Mouse (Mus musculus) Patski (cell line): ENCODE data around the gene Lyrm7. TPM values are rescaled to one million over a fixed set of nuclear protein-coding genes. Genes with fewer than 3 reads are reported as not detected.

Experiments used
- ATAC-seq: fragments of 100-300 bp; one replicate; pipeline ENCODE4 v1.8.0; 2021
- CTCF ChIA-PET: fragments of 350-600 bp; sonication (Branson Sonifier 250); formaldehyde crosslinking; loops from one replicate; lab custom pipeline; 2022; ENCODE audit warnings: inconsistent platforms; lab: Charles Lee
- POLR2A ChIA-PET: fragments of 350-600 bp; sonication (Branson Sonifier 250); formaldehyde crosslinking; loops from one replicate; lab custom pipeline; 2022; ENCODE audit warnings: antibody characterized with exemption, inconsistent platforms; lab: Charles Lee
- DNase-seq: peaks from one replicate; pipeline ENCODE4 v3.0.0-alpha.2; 2011; ENCODE audit warnings: low read depth, low spot score
- H3K27me3 ChIP-seq: fragments of 371-371 bp; one replicate; pipeline ENCODE4 v1.5.1; 2021
- CTCF ChIP-seq: fragments of 100-300 bp; IDR thresholded peaks from one replicate; pipeline ENCODE4 v1.5.1; 2021
- in situ Hi-C: fragments of 300-500 bp; cut with MboI; formaldehyde crosslinking; loops from 3 replicates; pipeline ENCODE4 v1.11.1; 2018; ENCODE audit warnings: low pct_unique_long_range_greater_than_20kb, mixed read lengths
- polyA plus RNA-seq: library from polyadenylated mRNA; unstranded; gene quantifications from one replicate; pipeline ENCODE4 v1.2.3, GENCODE M21; 2021

The Lyrm7 gene
- polyA plus RNA-seq, 1 experiment from 2014 or later: 16.3 TPM

DNA sequence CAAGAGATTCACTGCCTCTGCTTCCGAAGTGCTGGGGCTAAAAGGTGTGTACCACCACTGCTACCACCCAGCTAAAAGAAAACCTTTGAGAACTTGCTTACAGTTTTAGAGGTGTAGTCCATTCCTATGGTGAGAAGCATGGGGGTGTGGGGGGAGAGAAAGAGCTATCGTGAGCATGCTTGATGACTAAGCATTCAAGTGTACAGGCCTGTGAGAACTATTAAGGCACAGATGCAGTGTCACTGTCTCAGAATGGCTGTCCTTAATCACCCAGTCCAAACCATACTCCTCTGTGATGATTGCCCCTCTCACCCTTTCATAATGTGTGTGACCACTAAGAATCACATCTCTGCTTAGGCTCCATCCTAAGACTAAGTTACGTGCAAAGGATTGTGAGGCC is 8.6 kb upstream of the Lyrm7 start:
- in situ Hi-C loops: loop anchor here (10.0 kb wide), 1 partner anchor 315 kb away; no protein-coding TSS in a partner anchor
- ChIA-PET CTCF (interaction anchor here (0.7 to 2.4 kb wide), 2 partner anchors 10 to 59 kb away, joined by 3 to 8 read pairs; no protein-coding TSS in a partner anchor), POLR2A (interaction anchor here (1.0 kb wide), 1 partner anchor 159 kb away, joined by 9 read pairs; no protein-coding TSS in a partner anchor)
- DNase-seq (no peak), ATAC-seq (no peak)
- TF ChIP-seq CTCF: no peak
- H3K27me3 ChIP-seq: no peaks in the 10 kb centered on the region

DNA sequence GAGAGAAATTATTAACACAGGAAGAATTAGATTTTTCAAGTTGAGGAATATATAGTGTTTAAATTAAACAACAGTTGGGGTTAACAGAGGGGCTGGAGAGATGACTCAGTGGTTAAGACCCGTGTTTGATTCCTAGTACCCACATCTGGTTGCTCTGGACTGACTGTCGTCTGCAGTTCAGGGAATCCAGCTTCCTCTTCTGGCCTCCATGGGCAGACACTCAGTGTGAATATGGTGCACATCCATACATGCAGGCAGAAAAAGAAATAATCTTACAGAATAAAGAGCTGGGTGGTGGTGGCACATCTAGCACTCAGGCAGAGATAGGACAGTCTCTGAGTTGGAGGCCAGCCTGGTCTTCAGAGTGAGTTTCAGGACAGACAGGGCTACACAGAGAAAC is 7.7 kb upstream of the Lyrm7 start:
- ChIA-PET POLR2A (interaction anchor here (1.0 kb wide), 1 partner anchor 160 kb away, joined by 9 read pairs; no protein-coding TSS in a partner anchor), CTCF (interaction anchor here (0.7 to 2.4 kb wide), 2 partner anchors 10 to 60 kb away, joined by 3 to 8 read pairs; no protein-coding TSS in a partner anchor)
- in situ Hi-C loops: loop anchor here (10.0 kb wide), 1 partner anchor 314 kb away; no protein-coding TSS in a partner anchor
- DNase-seq (no peak), ATAC-seq (no peak)
- no peak for TF ChIP-seq CTCF
- H3K27me3 ChIP-seq: no peaks in the 10 kb centered on the region

DNA sequence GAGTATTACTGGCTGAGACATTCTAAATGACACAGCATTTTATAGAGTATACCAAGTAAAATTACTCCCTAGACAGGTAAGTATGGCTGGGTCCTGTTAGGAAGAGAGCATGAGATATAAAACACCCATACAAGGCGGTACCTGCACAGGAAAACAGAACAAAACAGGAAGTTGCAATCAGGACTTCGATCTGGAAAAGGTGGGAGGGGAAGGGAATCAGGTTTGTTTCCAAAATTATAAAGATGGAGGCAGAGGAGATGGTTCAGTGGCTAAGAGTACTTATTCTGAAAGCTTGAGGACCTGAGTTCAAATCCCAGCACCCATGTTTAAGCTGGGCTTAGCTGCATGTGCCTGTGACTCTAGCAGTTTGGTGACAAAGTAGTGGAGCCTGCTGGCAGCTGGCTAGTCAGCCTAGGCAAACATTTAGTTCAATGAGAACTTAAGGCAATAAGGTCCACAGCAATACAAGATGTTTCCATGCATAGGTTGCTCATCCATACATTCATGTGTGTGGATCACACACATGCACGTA is 7.3 kb upstream of the Lyrm7 start:
- no peaks in the 10 kb centered on the region for H3K27me3 ChIP-seq
- no peak for TF ChIP-seq CTCF
- in situ Hi-C loops: loop anchor here (10.0 kb wide), 1 partner anchor 313 kb away; no protein-coding TSS in a partner anchor
- ChIA-PET CTCF (interaction anchor here (2.4 kb wide), 1 partner anchor 60 kb away, joined by 8 read pairs; no protein-coding TSS in a partner anchor), POLR2A (no interaction called here)
- DNase-seq: no peak
- ATAC-seq: no peak

- ChIA-PET POLR2A (no interaction called here), CTCF (interaction anchor here (2.4 kb wide), 1 partner anchor 61 kb away, joined by 8 read pairs; no protein-coding TSS in a partner anchor)
- DNase-seq (no peak), ATAC-seq (no peak)
- H3K27me3 ChIP-seq: no peaks in the 10 kb centered on the region
- TF ChIP-seq CTCF: no peak
- in situ Hi-C loops: loop anchor here (10.0 kb wide), 1 partner anchor 312 kb away; no protein-coding TSS in a partner anchor
Observed at GRCm38 (mm10) chr11:54867049-54867385, 6.3 kb upstream of the Lyrm7 start.

GRCm38 (mm10) chr11:54866119-54867048 is 5.7 kb upstream of the Lyrm7 start, which contains the start of gene Hint1:
Gene Hint1, plus strand, starts transcription at chr11:54866383.
- no peak for TF ChIP-seq CTCF
- ChIA-PET CTCF (interaction anchor here (0.7 kb wide), 1 partner anchor 80 kb away, joined by 3 read pairs; no protein-coding TSS in a partner anchor), POLR2A (no interaction called here)
- no peaks in the 10 kb centered on the region for H3K27me3 ChIP-seq
- DNase-seq: peak; percentile 43
- peak; percentile 72 for ATAC-seq
- in situ Hi-C loops: loop anchor here (10.0 kb wide), 1 partner anchor 312 kb away; no protein-coding TSS in a partner anchor

DNA sequence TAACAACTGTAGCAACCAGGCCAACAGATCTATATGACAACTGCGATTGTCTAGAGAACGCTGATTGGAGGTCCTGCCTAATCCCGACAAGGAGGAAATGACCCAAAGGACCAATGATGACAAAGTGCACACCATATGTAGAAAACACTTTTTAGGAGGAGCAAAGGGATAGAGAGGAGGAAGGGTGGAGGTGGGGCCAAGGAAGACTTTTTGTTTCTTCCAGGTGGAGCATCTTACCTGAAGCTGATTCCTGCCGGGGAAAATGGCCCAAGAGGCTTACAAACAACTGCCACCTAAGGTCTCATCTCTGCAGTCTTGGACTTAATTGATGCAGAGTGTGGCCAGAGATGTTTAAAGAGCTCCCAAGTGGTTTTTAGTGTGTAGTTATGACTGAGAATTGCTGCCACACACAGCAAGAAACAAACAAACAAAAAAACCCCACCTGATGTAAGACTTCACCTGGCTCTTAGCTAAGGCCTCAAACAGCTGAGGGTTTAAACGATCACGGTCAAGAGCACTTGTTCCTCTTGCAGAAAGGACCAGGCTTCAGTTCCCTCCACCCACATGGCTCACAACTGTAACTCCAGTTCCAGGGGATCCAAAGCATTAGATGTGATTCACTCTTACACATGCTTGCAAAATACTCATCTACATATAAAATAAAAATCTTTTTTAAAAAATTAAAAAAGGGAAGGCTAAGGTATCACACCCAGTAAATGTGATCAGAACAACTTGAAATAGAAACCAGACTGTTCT is 4.8 kb upstream of the Lyrm7 start:
- H3K27me3 ChIP-seq: no peaks in the 10 kb centered on the region
- ChIA-PET POLR2A (no interaction called here), CTCF (interaction anchor here (0.7 kb wide), 1 partner anchor 79 kb away, joined by 3 read pairs; no protein-coding TSS in a partner anchor)
- ATAC-seq (no peak), DNase-seq (no peak)
- in situ Hi-C loops: loop anchor here (10.0 kb wide), 1 partner anchor 311 kb away; no protein-coding TSS in a partner anchor
- TF ChIP-seq CTCF: no peak

DNA sequence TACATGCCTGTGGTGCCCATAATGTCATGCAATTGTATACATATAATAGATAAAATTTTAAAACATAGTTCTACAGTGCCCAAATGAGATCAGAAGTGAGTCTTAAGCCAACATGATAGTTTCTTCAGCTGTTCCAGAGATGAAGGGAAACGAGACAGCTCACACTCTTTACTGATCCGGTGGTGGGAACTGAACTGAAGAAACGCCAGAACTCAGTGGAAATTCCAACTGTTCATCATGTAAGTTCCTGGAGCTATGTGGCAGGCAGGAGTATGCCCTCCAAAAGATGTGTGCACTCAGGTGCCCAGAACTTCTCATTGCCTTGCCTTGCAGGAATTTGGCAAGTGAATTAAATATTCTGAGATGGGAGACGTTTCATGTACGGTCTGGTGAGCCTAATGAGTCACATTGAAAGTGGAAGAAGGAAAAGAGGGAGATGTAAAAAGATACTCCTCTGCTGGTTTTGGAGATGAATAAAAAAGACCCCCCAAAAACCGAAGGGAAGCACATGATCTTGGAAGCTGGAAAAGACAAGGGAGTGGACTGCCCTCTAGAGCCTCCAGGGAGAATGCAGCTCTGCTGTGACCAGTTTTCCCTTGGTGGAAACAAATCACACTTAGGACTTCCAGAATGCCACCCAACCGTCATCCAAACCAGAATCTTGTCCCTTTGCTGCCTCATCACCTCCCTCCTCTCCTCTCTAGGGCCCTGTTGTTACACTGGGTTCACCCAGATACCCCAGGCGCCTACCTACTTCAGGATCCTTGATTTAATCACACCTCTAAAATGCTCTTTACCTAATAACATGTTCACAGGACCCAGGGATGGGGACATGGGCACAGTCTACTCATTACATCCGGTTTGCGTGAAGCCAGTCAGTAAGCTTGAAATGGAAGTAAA is 2.2 kb upstream of the Lyrm7 start:
- TF ChIP-seq CTCF: peak; percentile 86
- POLR2A ChIA-PET: interaction anchor here (0.6 to 1.5 kb wide), 2 partner anchors 9 to 82 kb away, joined by 3 read pairs; no protein-coding TSS in a partner anchor
- DNase-seq: no peak
- CTCF ChIA-PET: interaction anchor here (0.8 to 1.9 kb wide), 8 partner anchors 9 to 170 kb away, joined by 3 to 5 read pairs (median 3); no protein-coding TSS in a partner anchor
- no peaks in the 10 kb centered on the region for H3K27me3 ChIP-seq
- ATAC-seq: peak; percentile 3
- in situ Hi-C loops: loop anchor here (5.0 to 10.0 kb wide), 3 partner anchors 76 to 308 kb away; partner anchors contain the start of gene Cdc42se2

- no peaks in the 10 kb centered on the region for H3K27me3 ChIP-seq
- ChIA-PET POLR2A (interaction anchor here (1.5 kb wide), 1 partner anchor 10 kb away, joined by 3 read pairs; no protein-coding TSS in a partner anchor), CTCF (interaction anchor here (1.1 to 1.9 kb wide), 5 partner anchors 132 to 169 kb away, joined by 3 to 5 read pairs (median 4); no protein-coding TSS in a partner anchor)
- in situ Hi-C loops: loop anchor here (5.0 to 10.0 kb wide), 3 partner anchors 74 to 307 kb away; partner anchors contain the start of gene Cdc42se2
- no peak for ATAC-seq
- no peak for DNase-seq
- no peak for TF ChIP-seq CTCF
Observed at GRCm38 (mm10) chr11:54861471-54862420, 1.0 kb upstream of the Lyrm7 start.
